Mouse (Mus musculus) urinary bladder, adult 18-20 months (tissue): ENCODE measurements around the gene Olfr639.
"Not testable (repeated sequence)": the region's sequence is repeated elsewhere in the genome, so short reads cannot be mapped to it uniquely, and the experiment has no call there.

ENCODE experiments used
- DNase-seq, 2 experiments: peaks; one replicate each; pipeline ENCODE4 v3.0.0; 2022; ENCODE audit warnings: low spot score in 2 of 2, mixed read lengths in 2 of 2

Gene Olfr639

GRCm38 (mm10) chr7:104017203-104017602, at the start of gene Olfr639:
Gene Olfr639, minus strand, starts transcription at chr7:104017303.
- DNase-seq = no peak

- DNase-seq = no peak
Measured at GRCm38 (mm10) chr7:104061345-104061744, 44.2 kb upstream of the Olfr639 start, which contains the start of gene 4930516K23Rik. Gene 4930516K23Rik, minus strand, starts transcription at chr7:104061445.

GRCm38 (mm10) chr7:104059215-104059614, 42.1 kb upstream of the Olfr639 start:
- DNase-seq = no peak

GRCm38 (mm10) chr7:104052566-104052965, 35.5 kb upstream of the Olfr639 start, which contains the start of gene Olfr642:
Gene Olfr642, minus strand, starts transcription at chr7:104052666.
- no peak for DNase-seq

GRCm38 (mm10) chr7:104050745-104051144, 33.6 kb upstream of the Olfr639 start:
- no peak for DNase-seq

GRCm38 (mm10) chr7:104035145-104035544, 18.0 kb upstream of the Olfr639 start, which contains the start of gene Olfr641:
Gene Olfr641, plus strand, starts transcription at chr7:104035445.
- no peak for DNase-seq

GRCm38 (mm10) chr7:104026978-104027377, 9.9 kb upstream of the Olfr639 start:
- no peak for DNase-seq

- DNase-seq = no peak
Measured at GRCm38 (mm10) chr7:104025473-104025872, 8.4 kb upstream of the Olfr639 start, which contains the start of gene Olfr640. Gene Olfr640, minus strand, starts transcription at chr7:104025573.

- no peak for DNase-seq
Measured at GRCm38 (mm10) chr7:104021651-104022050, 4.5 kb upstream of the Olfr639 start.

- no peak for DNase-seq
Measured at GRCm38 (mm10) chr7:104018953-104019352, 1.9 kb upstream of the Olfr639 start.

GRCm38 (mm10) chr7:103999124-103999523, 18.0 kb downstream of the Olfr639 start:
- no peak for DNase-seq

GRCm38 (mm10) chr7:103998446-103998845, 18.7 kb downstream of the Olfr639 start, which contains the start of gene Olfr638:
Gene Olfr638, plus strand, starts transcription at chr7:103998746.
- DNase-seq = no peak

- DNase-seq = no peak
Measured at GRCm38 (mm10) chr7:103971782-103972181, 45.3 kb downstream of the Olfr639 start.

GRCm38 (mm10) chr7:103970852-103971251, 46.3 kb downstream of the Olfr639 start, which contains the start of gene Olfr635:
Gene Olfr635, plus strand, starts transcription at chr7:103971152.
- DNase-seq = no peak

GRCm38 (mm10) chr7:103966873-103967272, 50.2 kb downstream of the Olfr639 start:
- DNase-seq = not testable (repeated sequence)
